Comparison of ENCODE assay signal across 25 mouse cellular contexts in genomic region chr17:89250811-89251210, GRCm38 (mm10). TPM values are rescaled to one million over a fixed set of nuclear protein-coding genes. Genes with fewer than 3 reads are reported as not detected.
DNase-seq lines count a peak whose midpoint lies in the region; TF ChIP-seq lines count a peak whose summit lies in the region.
"Had no signal": no experiment of that assay in that cellular context is flagged by ENCODE, and none has a peak within 500 bp of the region (broad histone marks: within the 10 kb centered on the region; RNA-seq: fewer than 3 reads in every experiment).

No protein-coding gene starts in this region.

- no peak for TF ChIP-seq CTCF in left cerebral cortex, adult 2 months (IDR thresholded peaks at IDR 0.05)

- peak; percentile 93 for DNase-seq in fat pad, adult 2 months (ENCODE audit: extremely low read depth, low read depth, low spot score)
- DNase-seq in gonadal fat pad, adult 2 months (ENCODE audit: low read depth), result peak; percentile 93
- no peak for DNase-seq in right cerebral cortex, postnatal 10 days (ENCODE audit: low spot score in 2 of 2)
- DNase-seq in left cerebral cortex, adult 2 months (ENCODE audit: extremely low spot score in 1 of 2, low spot score in 2 of 2), result no peak
- DNase-seq: adrenal gland, adult 2 months; adrenal gland, adult 8-10 months; adrenal gland, postnatal 10 days; adrenal gland, postnatal 14 days; adrenal gland, postnatal 25 days; adrenal gland, postnatal 36 days; B cell, adult 2 months; cerebellum, adult 11 months; cerebellum, adult 11-12 months; cerebellum, adult 18-20 months had no signal

- intact Hi-C loops in left cerebral cortex, adult 2 months (cut with DNase I), result no loop called here

- no peak overlapping the region for H3K27ac ChIP-seq in left cerebral cortex, adult 2 months

- H3K4me3 ChIP-seq in left cerebral cortex, adult 2 months, result no peak overlapping the region

RNA-seq across cellular contexts. Expression of gene Fshr, which starts 50.3 kb away (rescaled TPM):
- not detected in 2 replicates for polyA plus RNA-seq in gonadal fat pad, adult 2 months (2012; rRNA removed)
- not detected for total RNA-seq in left cerebral cortex, adult 2 months (2021)
- total RNA-seq: adrenal gland, adult 18-20 months; adrenal gland, adult 2 months; adrenal gland, adult 8-10 months; adrenal gland, postnatal 10 days; adrenal gland, postnatal 14 days; adrenal gland, postnatal 25 days; adrenal gland, postnatal 36 days; adrenal gland, postnatal 4 days; CH12.LX; ES-E14; G1E; MEL had no signal
- polyA plus RNA-seq: activated CD4-positive, CD25-positive, alpha-beta regulatory T cell, adult 4 months; adrenal gland, adult 2 months; brain, embryonic 14.5 days; C2C12; CD4-positive, CD25-positive, alpha-beta regulatory T cell, adult 4 months; G1E; Patski had no signal

Comparison
In these comparisons a context has a peak if more than half of its experiments do, and no peak if none do; other contexts are left out.
1. DNase-seq: peak in fat pad, adult 2 months (single experiment) and gonadal fat pad, adult 2 months (single experiment); none in right cerebral cortex, postnatal 10 days (0 of 2) and left cerebral cortex, adult 2 months (0 of 2).